Mouse (Mus musculus) heart, embryonic 13.5 days (tissue): ENCODE measurements at regions not wholly inside any gene's neighbourhood (a gene's known extent, or its start where the extent isn't known, plus 50 kb on each side); places are given as distances from the start of the nearest gene placed in this dataset.

ENCODE experiments used
- ATAC-seq: fragments of 200-750 bp; cut with Nextera tagmentation; 2 replicates; pipeline ENCODE4 v1.8.0; 2017; ENCODE audit warnings: moderate TSS enrichment; ENCODE audit not compliant: insufficient number of reproducible peaks, low FRiP score, low TSS enrichment; ENCODE audit errors: extremely low read depth
- H3K27ac ChIP-seq: fragments of 300-500 bp; sonication (generic); replicated peaks from 2 replicates; pipeline ENCODE4 v1.5.1; 2015; ENCODE audit warnings: moderate library complexity, mild to moderate bottlenecking, inconsistent platforms
- H3K27me3 ChIP-seq: fragments of 300-500 bp; sonication (generic); replicated peaks from 2 replicates; pipeline ENCODE4 v1.6.1; 2015; ENCODE audit warnings: mild to moderate bottlenecking, inconsistent platforms
- H3K36me3 ChIP-seq: fragments of 300-500 bp; sonication (generic); 2 replicates; pipeline ENCODE4 v1.6.1; 2015; ENCODE audit warnings: mild to moderate bottlenecking, inconsistent platforms
- H3K4me1 ChIP-seq: fragments of 300-500 bp; sonication (generic); 2 replicates; pipeline ENCODE4 v1.6.1; 2015; ENCODE audit warnings: inconsistent platforms
- H3K4me2 ChIP-seq: fragments of 300-500 bp; sonication (generic); 2 replicates; pipeline ENCODE4 v1.6.1; 2015; ENCODE audit warnings: inconsistent platforms, mild to moderate bottlenecking, moderate library complexity
- H3K4me3 ChIP-seq: fragments of 300-500 bp; sonication (generic); 2 replicates; pipeline ENCODE4 v1.5.1; 2015; ENCODE audit warnings: moderate library complexity, mild to moderate bottlenecking, inconsistent platforms
- H3K9ac ChIP-seq: fragments of 300-500 bp; sonication (generic); 2 replicates; pipeline ENCODE4 v1.6.1; 2015; ENCODE audit warnings: inconsistent platforms, mild to moderate bottlenecking, moderate library complexity
- H3K9me3 ChIP-seq: fragments of 300-500 bp; sonication (generic); 2 replicates; pipeline ENCODE4 v1.6.1; 2016; ENCODE audit warnings: inconsistent platforms
- WGBS: fragments of 180-500 bp; shearing (Covaris S2); methylation state at CpG from one replicate; pipeline ENCODE4 v1.1.7; 2015; ENCODE audit warnings: mixed read lengths; 5-methylcytosine and 5-hydroxymethylcytosine counted together

DNA sequence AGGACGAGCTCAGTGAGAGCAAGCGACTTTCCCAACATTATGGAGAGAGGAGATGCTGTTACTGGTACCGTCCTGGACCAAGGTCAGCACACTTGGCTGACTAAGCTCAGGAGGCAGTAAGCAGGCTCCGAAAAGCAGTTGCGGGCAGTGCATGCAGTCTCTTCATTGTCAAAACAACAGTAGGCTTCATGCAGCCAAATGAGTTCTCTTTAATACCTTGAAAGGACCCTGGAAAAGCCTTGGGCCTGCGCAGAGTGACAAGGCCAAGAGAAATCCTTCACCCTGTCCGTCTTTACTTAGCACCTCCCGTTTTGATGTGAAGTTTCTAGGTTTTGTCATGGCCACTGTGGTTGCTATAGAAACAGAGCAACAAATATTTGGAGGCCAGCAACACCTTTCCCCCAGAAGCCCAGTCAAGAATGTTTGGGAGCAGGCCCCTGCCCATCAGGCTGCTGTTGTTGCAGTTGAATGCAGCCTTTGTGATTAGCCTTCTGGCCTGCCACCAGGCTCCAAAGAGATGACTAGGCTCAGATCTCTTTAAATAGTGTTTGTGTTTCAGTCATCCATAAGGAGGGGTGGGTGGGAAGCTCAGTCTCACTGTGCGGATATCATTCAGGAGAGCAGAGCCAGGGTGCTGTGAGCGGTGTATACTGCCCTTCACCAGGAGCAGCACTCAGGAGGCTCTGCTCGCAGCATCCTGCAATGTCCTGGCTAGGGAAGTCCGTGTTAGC is 85.6 kb upstream of the Jun start:
- Histone ChIP-seq H3K9me3 (no peaks in the 10 kb centered on the region), H3K27ac (peak overlapping the region; percentile 13; the same call in 1 of the 2 replicates), H3K36me3 (no peaks in the 10 kb centered on the region), H3K4me2 (no peak overlapping the region), H3K4me1 (peaks cover 19% of the 10 kb centered on the region), H3K27me3 (0 out of 2 replicates have a peak, but pooled peaks cover 2% of the 10 kb centered on the region), H3K9ac (no peak overlapping the region), H3K4me3 (no peak overlapping the region)
- 58% methylated on average over 12 of the region's 12 CpGs for WGBS
- ATAC-seq: no peak

GRCm38 (mm10) chr4:95138676-95139075 is 86.7 kb upstream of the Jun start:
- ATAC-seq: no peak
- Histone ChIP-seq H3K9ac (no peak overlapping the region), H3K36me3 (no peaks in the 10 kb centered on the region), H3K4me3 (no peak overlapping the region), H3K4me2 (no peak overlapping the region), H3K27ac (no peak overlapping the region), H3K27me3 (0 out of 2 replicates have a peak, but pooled peaks cover 2% of the 10 kb centered on the region), H3K4me1 (peaks cover 16% of the 10 kb centered on the region), H3K9me3 (no peaks in the 10 kb centered on the region)
- WGBS: 79% methylated on average over 2 of the region's 2 CpGs

DNA sequence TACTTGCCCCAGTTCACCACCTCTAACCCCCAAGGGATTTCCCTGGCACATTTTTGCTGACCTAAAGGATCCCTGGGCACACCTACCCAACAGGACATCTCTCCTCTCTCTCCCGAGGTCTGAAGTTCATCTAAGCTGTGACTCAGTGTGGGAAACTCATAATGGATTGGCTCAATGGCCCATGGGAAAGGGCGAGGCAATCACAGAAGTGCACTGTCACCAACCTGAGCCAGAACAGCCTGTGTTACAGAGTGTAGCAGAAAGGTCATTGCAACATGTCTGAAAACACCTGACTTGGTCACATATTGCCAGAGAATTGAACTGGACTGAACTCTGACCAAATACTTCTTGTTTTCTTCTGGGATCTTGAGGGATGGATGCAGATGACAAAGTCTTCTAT is 89.2 kb upstream of the Jun start:
- Histone ChIP-seq H3K27ac (no peak overlapping the region), H3K9me3 (no peaks in the 10 kb centered on the region), H3K9ac (no peak overlapping the region), H3K4me3 (no peak overlapping the region), H3K27me3 (no peaks in the 10 kb centered on the region), H3K4me2 (no peak overlapping the region), H3K36me3 (no peaks in the 10 kb centered on the region), H3K4me1 (peaks cover 12% of the 10 kb centered on the region)
- 72% methylated on average over 2 of the region's 2 CpGs for WGBS
- ATAC-seq: no peak

DNA sequence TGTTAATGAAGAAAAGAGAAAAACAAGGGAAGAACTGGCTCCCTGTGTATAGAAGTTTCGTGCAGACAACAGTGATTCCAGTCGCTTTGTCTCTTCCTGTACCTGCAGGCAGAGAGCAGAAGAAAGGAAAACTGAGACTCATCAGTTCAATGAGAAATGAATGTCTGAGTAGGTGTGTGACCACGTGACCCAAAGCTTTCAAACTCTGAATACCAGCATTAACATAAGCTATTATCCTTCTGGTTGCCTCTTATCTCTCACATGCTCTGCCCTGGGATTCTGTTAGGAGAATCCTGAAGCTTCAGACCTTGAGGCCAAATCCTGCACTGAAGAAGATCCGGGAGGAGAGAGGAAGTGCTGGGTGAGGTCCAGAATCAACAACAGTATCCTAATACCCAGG is 91.1 kb upstream of the Jun start:
- Histone ChIP-seq H3K4me2 (no peak overlapping the region), H3K36me3 (no peaks in the 10 kb centered on the region), H3K9ac (no peak overlapping the region), H3K9me3 (no peaks in the 10 kb centered on the region), H3K4me3 (no peak overlapping the region), H3K27me3 (no peaks in the 10 kb centered on the region), H3K4me1 (peaks cover 3% of the 10 kb centered on the region; the same call in 1 of the 2 replicates), H3K27ac (no peak overlapping the region)
- ATAC-seq: no peak
- WGBS: 53% methylated on average over 4 of the region's 4 CpGs

DNA sequence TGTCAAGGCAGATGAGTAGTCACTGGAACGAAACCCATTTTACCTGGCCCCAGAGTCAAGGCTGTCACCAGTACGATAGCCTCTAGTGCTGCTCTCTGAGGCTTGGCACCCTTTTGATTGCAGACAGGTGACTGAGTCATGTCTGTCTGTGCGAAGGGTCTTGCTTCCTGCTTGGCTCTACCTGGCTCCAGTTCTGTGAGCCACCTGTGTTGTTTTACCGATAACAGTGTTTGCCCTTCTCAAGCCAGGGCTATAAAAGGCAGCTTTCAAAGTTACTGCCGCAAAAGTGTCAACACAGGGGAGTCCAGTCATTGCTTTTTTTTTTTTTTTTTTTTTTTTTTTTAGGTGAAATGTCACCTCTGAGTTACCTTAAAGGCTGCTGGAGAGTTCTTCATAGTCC is 91.6 kb upstream of the Jun start:
- ATAC-seq: no peak
- Histone ChIP-seq H3K36me3 (no peaks in the 10 kb centered on the region), H3K27ac (no peak overlapping the region), H3K9me3 (no peaks in the 10 kb centered on the region), H3K27me3 (no peaks in the 10 kb centered on the region), H3K4me1 (no peaks in the 10 kb centered on the region), H3K4me3 (no peak overlapping the region), H3K9ac (no peak overlapping the region), H3K4me2 (no peak overlapping the region)
- 85% methylated on average over 5 of the region's 5 CpGs for WGBS

- Histone ChIP-seq H3K9ac (no peak overlapping the region), H3K9me3 (no peaks in the 10 kb centered on the region), H3K4me3 (no peak overlapping the region), H3K27ac (no peak overlapping the region), H3K36me3 (no peaks in the 10 kb centered on the region), H3K4me2 (no peak overlapping the region), H3K4me1 (no peaks in the 10 kb centered on the region), H3K27me3 (no peaks in the 10 kb centered on the region)
- ATAC-seq: no peak
Measured at GRCm38 (mm10) chr4:95144440-95144839, 92.4 kb upstream of the Jun start.

DNA sequence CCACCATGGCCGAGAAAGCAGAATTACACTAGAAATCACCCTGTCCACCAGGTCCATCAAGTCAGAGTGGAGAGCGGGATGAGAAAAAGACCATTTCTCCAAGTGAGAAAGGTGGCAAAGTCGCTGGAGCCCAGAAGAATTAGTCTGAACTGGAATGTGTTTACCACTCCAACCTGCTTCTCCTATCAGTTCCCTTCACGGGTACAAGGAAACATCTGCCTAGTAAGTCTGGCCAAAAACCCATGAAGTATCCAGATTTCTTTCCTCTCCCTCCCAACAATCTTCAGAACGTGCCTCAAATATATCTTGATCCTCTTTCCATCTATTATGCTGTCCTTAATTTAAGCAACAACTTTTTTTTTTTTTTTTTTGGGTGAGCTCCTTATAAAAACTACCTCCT is 94.2 kb upstream of the Jun start:
- Histone ChIP-seq H3K4me3 (no peak overlapping the region), H3K9ac (no peak overlapping the region), H3K27ac (no peak overlapping the region), H3K9me3 (no peaks in the 10 kb centered on the region), H3K27me3 (no peaks in the 10 kb centered on the region; the same call in 1 of the 2 replicates), H3K4me2 (no peak overlapping the region), H3K4me1 (no peaks in the 10 kb centered on the region), H3K36me3 (no peaks in the 10 kb centered on the region)
- no peak for ATAC-seq
- WGBS: 79% methylated on average over 5 of the region's 5 CpGs

DNA sequence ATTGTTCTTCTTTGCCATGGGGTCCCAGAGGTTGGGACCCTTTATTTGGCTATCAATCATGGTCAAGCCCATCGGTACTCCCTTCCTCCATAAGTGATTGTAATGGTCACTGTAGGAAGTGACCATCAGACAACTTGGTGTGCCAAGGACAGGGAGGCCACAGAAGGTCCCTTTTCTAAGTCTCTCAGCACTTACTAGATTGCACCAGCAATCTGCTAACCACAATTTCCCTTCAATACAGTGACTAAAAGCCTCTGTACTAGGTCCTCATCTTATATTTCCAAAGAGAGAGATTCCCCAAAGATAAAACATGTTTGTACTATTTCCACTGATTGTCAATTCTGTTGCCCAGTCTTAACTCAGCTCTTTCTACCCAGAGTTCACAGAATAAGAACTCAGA is 96.6 kb upstream of the Jun start:
- H3K9ac ChIP-seq: no peak overlapping the region
- H3K27ac ChIP-seq: no peak overlapping the region
- 70% methylated on average over 1 of the region's 1 CpGs for WGBS
- ATAC-seq: no peak
- no peaks in the 10 kb centered on the region; the same call in 1 of the 2 replicates for H3K27me3 ChIP-seq
- H3K4me1 ChIP-seq: peaks cover 16% of the 10 kb centered on the region
- H3K4me2 ChIP-seq: no peak overlapping the region
- H3K4me3 ChIP-seq: no peak overlapping the region
- H3K9me3 ChIP-seq: no peaks in the 10 kb centered on the region
- no peaks in the 10 kb centered on the region for H3K36me3 ChIP-seq

- H3K9ac ChIP-seq: no peak overlapping the region
- H3K4me3 ChIP-seq: no peak overlapping the region
- no peak overlapping the region for H3K27ac ChIP-seq
- H3K9me3 ChIP-seq: no peaks in the 10 kb centered on the region
- no peaks in the 10 kb centered on the region for H3K36me3 ChIP-seq
- WGBS: 79% methylated on average over 8 of the region's 8 CpGs
- no peak overlapping the region for H3K4me2 ChIP-seq
- H3K27me3 ChIP-seq: no peaks in the 10 kb centered on the region; the same call in 1 of the 2 replicates
- no peak for ATAC-seq
- peaks cover 45% of the 10 kb centered on the region for H3K4me1 ChIP-seq
Measured at GRCm38 (mm10) chr4:95151678-95152077, 99.7 kb upstream of the Jun start.

- Histone ChIP-seq H3K4me3 (no peak overlapping the region), H3K9ac (no peak overlapping the region), H3K27me3 (no peaks in the 10 kb centered on the region; the same call in 1 of the 2 replicates), H3K36me3 (no peaks in the 10 kb centered on the region), H3K9me3 (no peaks in the 10 kb centered on the region), H3K4me2 (no peak overlapping the region), H3K27ac (no peak overlapping the region), H3K4me1 (peaks cover 54% of the 10 kb centered on the region)
- ATAC-seq: no peak
- 74% methylated on average over 4 of the region's 4 CpGs for WGBS
Measured at GRCm38 (mm10) chr4:95152431-95153115, 100.6 kb upstream of the Jun start.

DNA sequence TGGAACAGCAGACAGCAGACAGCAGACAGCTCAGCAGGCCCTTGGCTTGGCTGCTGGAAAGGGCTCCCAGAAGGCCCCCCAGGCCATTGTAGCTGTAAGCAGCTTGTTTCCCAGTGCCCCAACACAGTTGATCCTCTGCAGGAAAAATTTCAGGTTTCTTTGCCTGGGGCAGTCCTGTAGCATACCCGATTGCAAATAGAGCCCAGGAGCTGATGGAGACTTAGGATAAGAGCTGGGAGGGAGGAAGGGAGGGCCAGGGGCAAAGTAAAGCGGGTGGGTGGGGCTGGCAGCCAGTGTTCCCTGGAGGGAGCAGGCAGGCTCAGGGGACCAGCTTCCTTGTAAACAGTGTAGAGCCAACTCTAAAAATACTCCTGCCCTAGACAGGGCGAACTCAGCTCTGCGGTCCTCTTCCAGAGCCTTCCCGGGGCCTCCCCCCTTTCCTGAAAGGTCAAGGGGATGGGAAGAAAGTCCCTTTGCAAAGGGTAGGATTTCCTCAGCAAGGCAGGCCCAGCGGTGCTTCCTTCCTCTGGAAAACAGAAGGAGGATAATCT is 101.8 kb upstream of the Jun start:
- H3K9me3 ChIP-seq: no peaks in the 10 kb centered on the region
- ATAC-seq: peak; percentile 76
- WGBS: 7% methylated on average over 6 of the region's 6 CpGs
- H3K9ac ChIP-seq: peak overlapping the region; percentile 70
- peak overlapping the region; percentile 41 for H3K4me2 ChIP-seq
- H3K4me3 ChIP-seq: no peak overlapping the region
- H3K27me3 ChIP-seq: no peaks in the 10 kb centered on the region; the same call in 1 of the 2 replicates
- H3K27ac ChIP-seq: peak overlapping the region; percentile 90
- peaks cover 59% of the 10 kb centered on the region for H3K4me1 ChIP-seq
- H3K36me3 ChIP-seq: no peaks in the 10 kb centered on the region
